In genomic region chr10:111226508-111226907, GRCm38 (mm10) we compare ENCODE assay signal across 8 mouse cellular contexts.
A peak's percentile ranks its signal among the peaks of the same experiment; 100 is the strongest.
DNase-seq lines count a peak whose midpoint lies in the region; ATAC-seq and TF ChIP-seq lines count a peak whose summit lies in the region.

No protein-coding gene starts in this region.

- no peaks in the 10 kb centered on the region for H3K27me3 ChIP-seq in kidney, embryonic 15.5 days
- H3K27me3 ChIP-seq in limb, embryonic 14.5 days (ENCODE audit: control insufficient read depth, insufficient read depth, low read length): no peaks in the 10 kb centered on the region
- H3K27me3 ChIP-seq in myocyte (ENCODE audit: control insufficient read depth, insufficient read depth, insufficient read length): no peaks in the 10 kb centered on the region

- no peak overlapping the region for H3K9ac ChIP-seq in kidney, embryonic 15.5 days
- no peak overlapping the region for H3K9ac ChIP-seq in limb, embryonic 14.5 days (ENCODE audit: low read depth, low read length, severe bottlenecking)

- no peak overlapping the region for H3K27ac ChIP-seq in kidney, embryonic 15.5 days
- H3K27ac ChIP-seq in limb, embryonic 14.5 days (replicated peaks; ENCODE audit: low read depth, low read length): no peak overlapping the region

- H3K4me3 ChIP-seq in kidney, embryonic 15.5 days (replicated peaks): no peak overlapping the region
- no peak overlapping the region for H3K4me3 ChIP-seq in limb, embryonic 14.5 days (replicated peaks; ENCODE audit: low read length)
- no peak overlapping the region for H3K4me3 ChIP-seq in myocyte

- DNase-seq in 3134 (ENCODE audit: extremely low read depth, insufficient read length, low spot score): peak; percentile 57
- DNase-seq in adrenal gland, adult 8-10 months: peak; percentile 82
- peak; percentile 87 for DNase-seq in embryo, embryonic 9.5 days (ENCODE audit: extremely low spot score)
- DNase-seq in heart, adult 18-20 months: peak; percentile 85 to 96
- peak; percentile 82 for DNase-seq in limb, embryonic 14.5 days (ENCODE audit: low spot score)
- DNase-seq in spleen, postnatal 36 days (ENCODE audit: low spot score in 2 of 2): peak; percentile 76 to 81

- no peak for TF ChIP-seq POLR2A in limb, embryonic 14.5 days (IDR thresholded peaks at IDR 0.05; ENCODE audit: borderline replicate concordance, extremely low read depth, insufficient read depth, insufficient read length)
- no peak for TF ChIP-seq POLR2A in myocyte (IDR thresholded peaks at IDR 0.05; ENCODE audit: insufficient read length, low read depth)

- ATAC-seq in kidney, embryonic 15.5 days (replicated peaks; ENCODE audit: low FRiP score): peak; percentile 52; the same call in 1 of the 2 replicates
- ATAC-seq in limb, embryonic 14.5 days (ENCODE audit: low FRiP score, low read depth): no peak

- H3K79me2 ChIP-seq in myocyte (ENCODE audit: control insufficient read depth, insufficient read depth): peaks cover 4% of the 10 kb centered on the region

- 19% methylated on average over 3 of the region's 3 CpGs for WGBS in kidney, embryonic 15.5 days
- 21% methylated on average over 3 of the region's 3 CpGs for WGBS in limb, embryonic 14.5 days

- H3ac ChIP-seq in myocyte (ENCODE audit: control insufficient read depth, insufficient read length): no peak overlapping the region

- H3K9me3 ChIP-seq in kidney, embryonic 15.5 days (replicated peaks): no peaks in the 10 kb centered on the region
- no peaks in the 10 kb centered on the region for H3K9me3 ChIP-seq in limb, embryonic 14.5 days (ENCODE audit: control insufficient read depth, low read length)

- H3K4me1 ChIP-seq in kidney, embryonic 15.5 days: no peaks in the 10 kb centered on the region
- no peaks in the 10 kb centered on the region for H3K4me1 ChIP-seq in limb, embryonic 14.5 days (ENCODE audit: control insufficient read depth, insufficient read depth, low read length)

- H3K4me2 ChIP-seq in kidney, embryonic 15.5 days: no peak overlapping the region
- H3K4me2 ChIP-seq in limb, embryonic 14.5 days (replicated peaks; ENCODE audit: low read depth, low read length, severe bottlenecking): no peak overlapping the region
- H3K4me2 ChIP-seq in myocyte (ENCODE audit: low read depth): no peak overlapping the region

- H3K36me3 ChIP-seq in kidney, embryonic 15.5 days: no peaks in the 10 kb centered on the region
- H3K36me3 ChIP-seq in limb, embryonic 14.5 days (ENCODE audit: control insufficient read depth, insufficient read depth, low read length): no peaks in the 10 kb centered on the region
- H3K36me3 ChIP-seq in myocyte (ENCODE audit: control insufficient read depth, insufficient read depth): no peaks in the 10 kb centered on the region

TF ChIP-seq in myocyte, 11 proteins besides CTCF, POLR2A, EP300 and RAD21:
- TF ChIP-seq MAX (IDR thresholded peaks at IDR 0.05; ENCODE audit: low read depth): no peak
- no peak for TF ChIP-seq POLR2AphosphoS2 (IDR thresholded peaks at IDR 0.05; ENCODE audit: insufficient read length, low read depth)
- no peak for TF ChIP-seq E2F4 (IDR thresholded peaks at IDR 0.05; ENCODE audit: insufficient read depth)
- no peak for TF ChIP-seq CEBPB (IDR thresholded peaks at IDR 0.05; ENCODE audit: insufficient read depth, poor library complexity, severe bottlenecking)
- peak in 2 of 3 experiments; percentile 58 to 71 for TF ChIP-seq MYOG (IDR thresholded peaks at IDR 0.05; ENCODE audit: control insufficient read depth in 1 of 3, insufficient read depth in 1 of 3, insufficient read length in 2 of 3, low read depth in 2 of 3)
- TF ChIP-seq USF1 (IDR thresholded peaks at IDR 0.05; ENCODE audit: low read depth): no peak
- TF ChIP-seq REST (IDR thresholded peaks at IDR 0.05; ENCODE audit: insufficient read depth, insufficient read length): no peak
- peak in 2 of 3 experiments; percentile 40 to 72 for TF ChIP-seq MYOD1 (IDR thresholded peaks at IDR 0.05; ENCODE audit: control insufficient read depth in 1 of 3, insufficient read length in 2 of 3, low read depth in 2 of 3)
- no peak for TF ChIP-seq TCF3 (IDR thresholded peaks at IDR 0.05; ENCODE audit: insufficient read length, low read depth)
